Mouse (Mus musculus) forebrain, embryonic 11.5 days (tissue): ENCODE data around the gene Cyfip2. TPM values are rescaled to one million over a fixed set of nuclear protein-coding genes. Genes with fewer than 3 reads are reported as not detected.

Experiments
- ATAC-seq: fragments of 200-750 bp; cut with Nextera tagmentation; replicated peaks from 2 replicates; pipeline ENCODE4 v1.8.0; 2017; ENCODE audit warnings: moderate TSS enrichment; ENCODE audit not compliant: low FRiP score
- DNase-seq: peaks from one replicate; pipeline ENCODE4 v3.0.0-alpha.2; 2017; ENCODE audit warnings: low spot score
- H3K27ac ChIP-seq: fragments of 300-500 bp; sonication (generic); 2 replicates; pipeline ENCODE4 v1.5.1; 2014; ENCODE audit warnings: low read depth, low read length
- H3K27me3 ChIP-seq: fragments of 300-500 bp; sonication (generic); 2 replicates; pipeline ENCODE4 v1.6.1; 2014; ENCODE audit warnings: mild to moderate bottlenecking, low read length, mixed read lengths; ENCODE audit not compliant: control insufficient read depth, insufficient read depth
- H3K36me3 ChIP-seq: fragments of 300-500 bp; sonication (generic); 2 replicates; pipeline ENCODE4 v1.6.1; 2014; ENCODE audit warnings: mild to moderate bottlenecking, low read length, moderate library complexity, mixed read lengths; ENCODE audit not compliant: control insufficient read depth, insufficient read depth
- H3K4me1 ChIP-seq: fragments of 300-500 bp; sonication (generic); replicated peaks from 2 replicates; pipeline ENCODE4 v1.6.1; 2014; ENCODE audit warnings: low read length, mixed read lengths; ENCODE audit not compliant: control insufficient read depth, insufficient read depth
- H3K4me2 ChIP-seq: fragments of 300-500 bp; sonication (generic); 2 replicates; pipeline ENCODE4 v1.6.1; 2014; ENCODE audit warnings: low read depth, mild to moderate bottlenecking, low read length, moderate library complexity, mixed read lengths; ENCODE audit not compliant: severe bottlenecking
- H3K4me3 ChIP-seq: fragments of 300-500 bp; sonication (generic); 2 replicates; pipeline ENCODE4 v1.5.1; 2014; ENCODE audit warnings: low read depth, low read length
- H3K9ac ChIP-seq: fragments of 300-500 bp; sonication (generic); 2 replicates; pipeline ENCODE4 v1.6.1; 2014; ENCODE audit warnings: low read length
- H3K9me3 ChIP-seq: fragments of 300-500 bp; sonication (generic); 2 replicates; pipeline ENCODE4 v1.6.1; 2016; ENCODE audit warnings: low read length, mixed read lengths; ENCODE audit not compliant: control insufficient read depth
- WGBS: fragments of 180-500 bp; shearing (Covaris S2); extraction: QIAGEN DNeasy Blood & Tissue Kit; methylation state at CpG from one replicate; pipeline ENCODE4 v1.1.7; 2014; 5-methylcytosine and 5-hydroxymethylcytosine counted together
- polyA plus RNA-seq: library from polyadenylated mRNA; unstranded; fragments of >200 nt; fragmentation: Nextera tagmentation; extraction: Ambion mirVana; gene quantifications from 2 replicates; pipeline ENCODE4 v1.2.1, GENCODE M21; 2014

Gene Cyfip2
- polyA plus RNA-seq, 1 experiment from 2014 or later: 50.9 TPM

DNA sequence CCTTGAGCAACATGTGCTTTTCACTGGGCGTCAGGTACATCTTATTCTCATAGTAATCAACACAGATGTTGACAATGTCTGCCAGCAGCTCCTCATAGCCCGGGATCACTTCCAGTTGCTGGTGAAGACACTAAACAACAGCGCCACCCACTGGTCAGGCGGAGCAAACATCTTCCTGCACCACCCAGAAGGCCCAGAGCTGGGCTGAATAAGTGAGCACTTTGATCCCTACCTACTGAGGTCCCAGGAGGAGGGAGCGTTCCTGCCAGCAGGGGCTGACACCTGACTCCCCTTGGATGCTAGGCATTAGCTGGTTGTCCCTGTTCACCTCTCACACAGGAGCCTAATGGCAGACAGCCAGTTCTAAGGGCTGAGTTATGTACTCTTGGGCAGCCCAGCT is 35.9 kb downstream of the Cyfip2 start:
- 46% methylated on average over 5 of the region's 5 CpGs for WGBS
- Histone ChIP-seq H3K27ac (no peak overlapping the region), H3K36me3 (no peaks in the 10 kb centered on the region; the same call in 1 of the 2 replicates), H3K4me3 (no peak overlapping the region), H3K9me3 (no peaks in the 10 kb centered on the region), H3K4me1 (no peaks in the 10 kb centered on the region), H3K4me2 (no peak overlapping the region), H3K9ac (no peak overlapping the region), H3K27me3 (no peaks in the 10 kb centered on the region)
- no peak for ATAC-seq
- DNase-seq: peak; percentile 71

DNA sequence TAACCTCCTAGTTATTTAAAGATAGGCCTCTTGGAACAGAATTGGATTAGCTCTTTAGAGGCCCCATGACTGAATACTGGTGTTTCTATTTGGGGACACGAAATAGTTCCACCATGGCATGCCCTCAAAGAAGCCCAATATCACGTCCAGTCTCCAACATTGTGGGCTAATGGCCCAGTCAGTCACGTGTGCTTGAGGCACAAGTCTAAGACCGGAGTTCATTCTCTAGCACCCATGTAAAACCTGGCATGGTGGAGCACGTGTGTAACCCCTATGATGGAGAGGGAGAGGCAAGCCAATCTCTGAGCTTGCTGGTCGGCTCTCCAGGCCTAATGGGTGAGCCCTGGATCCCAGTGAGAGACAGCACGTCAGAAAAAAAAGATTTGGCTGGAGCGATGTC is 36.5 kb downstream of the Cyfip2 start:
- ATAC-seq: no peak
- Histone ChIP-seq H3K9ac (no peak overlapping the region), H3K36me3 (no peaks in the 10 kb centered on the region; the same call in 1 of the 2 replicates), H3K4me2 (no peak overlapping the region), H3K27me3 (no peaks in the 10 kb centered on the region), H3K9me3 (no peaks in the 10 kb centered on the region), H3K4me3 (no peak overlapping the region), H3K27ac (no peak overlapping the region), H3K4me1 (no peaks in the 10 kb centered on the region)
- DNase-seq: no peak
- 89% methylated on average over 8 of the region's 8 CpGs for WGBS

DNA sequence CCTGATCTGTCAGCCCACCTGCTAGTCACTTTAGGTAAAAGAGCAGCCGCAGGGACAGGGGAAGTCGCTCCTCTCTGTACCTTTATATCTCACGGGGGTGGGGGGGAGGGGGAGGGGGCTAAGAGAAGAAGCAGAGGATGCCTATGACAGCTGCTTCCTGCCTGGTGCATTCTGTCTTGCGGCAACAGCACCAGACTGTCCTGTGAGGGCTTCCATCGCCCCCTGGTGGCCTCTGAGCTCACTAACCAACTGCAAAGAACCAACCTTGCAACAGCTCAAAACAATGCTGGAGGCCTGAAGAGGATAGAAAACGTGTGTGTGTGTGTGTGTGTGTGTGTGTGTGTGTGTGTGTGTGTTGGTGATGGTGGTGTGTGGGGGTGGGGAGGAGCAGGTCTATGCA is 37.4 kb downstream of the Cyfip2 start:
- no peaks in the 10 kb centered on the region; the same call in 1 of the 2 replicates for H3K36me3 ChIP-seq
- H3K9me3 ChIP-seq: no peaks in the 10 kb centered on the region
- ATAC-seq (peak; percentile 79), DNase-seq (peak; percentile 87)
- no peak overlapping the region for H3K9ac ChIP-seq
- no peak overlapping the region for H3K4me2 ChIP-seq
- no peak overlapping the region for H3K4me3 ChIP-seq
- 17% methylated on average over 5 of the region's 6 CpGs for WGBS
- H3K27me3 ChIP-seq: no peaks in the 10 kb centered on the region
- H3K4me1 ChIP-seq: no peaks in the 10 kb centered on the region
- no peak overlapping the region for H3K27ac ChIP-seq

DNA sequence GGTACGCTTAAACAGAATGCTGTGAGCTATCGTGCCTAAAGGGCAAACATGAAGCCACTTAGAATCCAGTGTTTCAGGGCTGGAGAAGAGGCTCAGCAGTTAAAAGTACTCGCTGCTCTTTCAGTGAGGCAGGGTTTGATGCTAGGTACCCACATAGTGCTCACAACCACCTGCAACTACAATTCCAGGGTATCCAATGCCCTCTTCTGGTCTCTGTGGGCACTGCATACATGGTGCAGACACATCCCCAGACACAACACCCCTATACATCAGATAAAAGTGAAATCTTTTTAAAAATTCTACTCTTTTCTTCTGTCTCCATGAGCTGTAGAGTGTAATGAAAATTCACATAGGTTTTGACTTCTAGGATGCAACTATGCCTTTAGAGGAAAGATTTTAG is 38.7 kb downstream of the Cyfip2 start:
- ATAC-seq (no peak), DNase-seq (no peak)
- H3K36me3 ChIP-seq: no peaks in the 10 kb centered on the region; the same call in 1 of the 2 replicates
- no peak overlapping the region for H3K27ac ChIP-seq
- H3K27me3 ChIP-seq: no peaks in the 10 kb centered on the region
- no peak overlapping the region for H3K4me2 ChIP-seq
- no peak overlapping the region for H3K9ac ChIP-seq
- 96% methylated on average over 3 of the region's 3 CpGs for WGBS
- no peak overlapping the region for H3K4me3 ChIP-seq
- H3K9me3 ChIP-seq: no peaks in the 10 kb centered on the region
- no peaks in the 10 kb centered on the region for H3K4me1 ChIP-seq

DNA sequence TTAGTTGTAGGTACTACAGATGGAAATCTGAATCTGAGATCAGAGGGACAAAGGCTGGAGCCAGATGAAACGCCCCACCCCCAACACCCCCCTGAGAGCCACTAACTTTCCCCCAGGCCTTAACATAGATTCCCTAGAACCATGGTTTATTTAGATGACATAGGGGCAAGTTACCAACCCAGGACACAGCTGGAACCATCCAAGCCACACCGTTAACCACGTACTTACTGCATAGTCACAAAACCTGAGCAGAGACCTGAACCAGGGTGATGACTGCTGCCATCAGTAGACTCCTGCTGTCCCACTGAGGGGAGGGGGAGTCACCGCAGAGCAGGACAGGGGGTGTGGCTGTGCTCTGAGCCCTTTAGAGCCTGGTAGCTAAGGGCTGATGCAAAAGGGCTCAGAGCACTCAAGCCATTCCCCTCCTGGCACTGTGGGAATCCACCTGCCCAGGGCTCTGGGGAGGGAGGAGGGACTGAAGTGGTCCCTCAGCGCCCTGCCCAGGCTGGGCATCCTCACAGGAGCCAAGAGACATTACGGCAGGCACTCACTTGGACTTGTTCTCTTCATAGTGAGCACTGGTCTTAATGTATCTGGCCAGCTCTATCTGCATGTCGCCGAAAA is 40.5 kb downstream of the Cyfip2 start:
- ATAC-seq: no peak
- H3K9ac ChIP-seq: no peak overlapping the region
- no peak overlapping the region for H3K4me2 ChIP-seq
- H3K4me3 ChIP-seq: no peak overlapping the region
- no peak overlapping the region for H3K27ac ChIP-seq
- no peaks in the 10 kb centered on the region for H3K4me1 ChIP-seq
- no peaks in the 10 kb centered on the region; the same call in 1 of the 2 replicates for H3K36me3 ChIP-seq
- DNase-seq: no peak
- no peaks in the 10 kb centered on the region for H3K9me3 ChIP-seq
- H3K27me3 ChIP-seq: no peaks in the 10 kb centered on the region
- WGBS: 77% methylated on average over 8 of the region's 8 CpGs

DNA sequence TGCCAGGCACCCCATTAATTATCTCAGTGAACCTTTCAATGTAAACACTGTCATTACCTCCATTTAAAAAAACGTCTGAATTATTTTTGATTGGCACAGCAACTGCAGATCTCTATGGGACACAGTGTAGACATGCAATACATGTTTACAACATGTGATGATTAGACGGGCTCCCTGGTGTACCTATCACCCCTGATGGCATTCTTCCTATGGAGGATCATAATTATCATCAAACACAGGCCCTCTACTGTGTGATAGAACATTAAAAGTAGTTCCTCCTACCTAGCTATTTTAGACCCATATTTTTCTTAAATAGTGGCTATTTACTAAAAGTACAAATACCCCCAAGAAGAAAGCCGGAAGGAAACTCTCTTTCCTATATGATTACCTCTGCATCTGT is 42.8 kb downstream of the Cyfip2 start:
- DNase-seq (no peak), ATAC-seq (no peak)
- Histone ChIP-seq H3K9me3 (no peaks in the 10 kb centered on the region), H3K4me1 (no peaks in the 10 kb centered on the region), H3K4me3 (no peak overlapping the region), H3K27ac (no peak overlapping the region), H3K27me3 (no peaks in the 10 kb centered on the region), H3K4me2 (no peak overlapping the region), H3K36me3 (no peaks in the 10 kb centered on the region; the same call in 1 of the 2 replicates), H3K9ac (no peak overlapping the region)
- 75% methylated on average over 3 of the region's 3 CpGs for WGBS

DNA sequence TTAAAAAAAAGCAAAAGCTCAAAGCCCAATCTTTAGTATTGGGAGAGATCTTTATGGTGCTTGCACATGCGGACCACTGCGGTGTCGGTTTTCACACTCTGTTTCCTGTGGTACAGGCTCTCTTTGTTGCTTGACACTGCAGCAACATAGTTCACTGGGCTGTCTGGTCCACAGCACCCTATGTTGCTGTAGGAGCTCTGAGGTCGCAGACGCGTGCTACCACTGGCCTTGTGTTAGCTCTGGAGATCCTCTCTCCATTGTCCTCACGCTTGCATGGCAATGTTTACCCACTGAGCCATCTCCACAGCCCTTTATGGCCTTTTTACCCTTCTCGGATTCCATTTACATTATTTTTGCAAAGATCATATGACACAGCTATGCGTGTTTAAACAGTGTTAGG is 43.3 kb downstream of the Cyfip2 start:
- 83% methylated on average over 9 of the region's 9 CpGs for WGBS
- H3K4me1 ChIP-seq: no peaks in the 10 kb centered on the region
- H3K4me3 ChIP-seq: no peak overlapping the region
- H3K27me3 ChIP-seq: no peaks in the 10 kb centered on the region
- H3K4me2 ChIP-seq: no peak overlapping the region
- no peak overlapping the region for H3K27ac ChIP-seq
- H3K9me3 ChIP-seq: no peaks in the 10 kb centered on the region
- H3K9ac ChIP-seq: no peak overlapping the region
- H3K36me3 ChIP-seq: no peaks in the 10 kb centered on the region; the same call in 1 of the 2 replicates
- DNase-seq (no peak), ATAC-seq (peak; percentile 42; the same call in 1 of the 2 replicates)

DNA sequence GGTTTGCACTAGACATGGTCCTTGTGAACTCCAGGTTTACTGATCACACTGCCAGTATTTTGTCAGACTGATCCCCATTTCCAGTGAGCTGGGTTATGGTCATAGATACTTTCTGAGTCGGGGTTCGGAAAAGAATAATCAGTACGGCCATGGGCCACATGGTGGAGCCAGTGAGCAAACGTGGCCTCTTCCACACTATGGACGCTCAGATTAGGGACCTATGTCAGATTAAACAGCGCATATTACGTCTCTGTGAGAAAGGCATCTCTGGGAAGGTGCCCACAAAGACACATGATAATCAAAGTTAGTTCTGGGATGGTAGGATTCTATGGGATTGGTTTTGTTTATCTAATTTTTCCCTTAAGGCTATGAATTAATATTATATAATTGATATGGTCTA is 43.7 kb downstream of the Cyfip2 start:
- no peak overlapping the region for H3K4me3 ChIP-seq
- no peak overlapping the region for H3K27ac ChIP-seq
- H3K9ac ChIP-seq: no peak overlapping the region
- no peaks in the 10 kb centered on the region for H3K9me3 ChIP-seq
- DNase-seq: peak; percentile 77
- no peak overlapping the region for H3K4me2 ChIP-seq
- WGBS: 35% methylated on average over 7 of the region's 7 CpGs
- no peaks in the 10 kb centered on the region for H3K27me3 ChIP-seq
- H3K36me3 ChIP-seq: no peaks in the 10 kb centered on the region; the same call in 1 of the 2 replicates
- ATAC-seq: no peak
- H3K4me1 ChIP-seq: no peaks in the 10 kb centered on the region
